Mouse (Mus musculus) kidney, adult 18-20 months (tissue): Measurements from ENCODE around the gene Pdzk1.

Source experiments
- DNase-seq: peaks from one replicate; pipeline ENCODE4 v3.0.0; 2021

Pdzk1 gene

GRCm38 (mm10) chr3:96838996-96839645 is 10.0 kb downstream of the Pdzk1 start:
- DNase-seq = peak; percentile 56

- peak; percentile 5 for DNase-seq
Measured at GRCm38 (mm10) chr3:96845191-96845590, 16.1 kb downstream of the Pdzk1 start.

DNA sequence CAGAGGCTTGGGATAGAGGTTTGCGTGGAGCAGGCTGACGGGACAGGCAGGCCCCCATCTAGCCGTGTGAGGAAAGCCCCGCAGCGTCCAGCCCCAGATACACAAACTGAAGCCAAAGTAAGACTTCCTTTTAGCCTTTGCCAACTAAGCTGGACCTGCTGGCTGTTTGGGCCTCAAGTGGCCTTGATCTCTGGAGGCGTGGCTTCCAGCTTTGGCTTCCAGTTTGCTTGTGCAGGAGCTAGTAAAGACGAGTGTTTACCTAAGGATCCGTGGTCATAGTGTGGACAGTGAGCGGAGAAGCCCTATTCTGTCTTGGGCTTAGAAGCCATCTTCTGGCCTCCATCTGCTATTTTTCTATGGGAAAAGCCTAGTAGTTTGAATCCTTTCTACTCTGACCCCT is 16.7 kb downstream of the Pdzk1 start:
- DNase-seq = peak; percentile 13

GRCm38 (mm10) chr3:96846985-96847384 is 17.9 kb downstream of the Pdzk1 start:
- DNase-seq = peak; percentile 36

GRCm38 (mm10) chr3:96847661-96848060 is 18.6 kb downstream of the Pdzk1 start:
- DNase-seq = peak; percentile 4

DNA sequence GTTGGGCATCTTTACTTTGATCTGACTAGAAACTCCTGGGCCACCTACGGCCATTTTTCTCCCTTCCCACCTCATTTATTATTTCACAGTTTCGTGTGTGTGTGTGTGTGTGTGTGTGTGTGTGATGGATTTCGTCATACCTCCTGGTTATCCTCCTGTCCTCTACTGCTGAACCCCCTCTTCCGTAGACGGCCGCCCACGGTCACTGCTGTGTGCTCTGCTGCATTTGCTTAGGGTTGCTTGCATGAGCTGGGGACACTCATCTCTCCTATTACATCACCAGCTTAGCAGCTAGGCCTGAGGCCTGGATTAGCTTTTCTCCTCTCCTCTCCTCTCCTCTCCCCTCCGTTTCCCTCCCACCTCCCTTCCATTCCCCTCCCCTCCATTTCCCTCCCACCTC is 19.4 kb downstream of the Pdzk1 start:
- peak; percentile 2 for DNase-seq

GRCm38 (mm10) chr3:96849168-96849727 is 20.2 kb downstream of the Pdzk1 start:
- DNase-seq = peak; percentile 5

DNA sequence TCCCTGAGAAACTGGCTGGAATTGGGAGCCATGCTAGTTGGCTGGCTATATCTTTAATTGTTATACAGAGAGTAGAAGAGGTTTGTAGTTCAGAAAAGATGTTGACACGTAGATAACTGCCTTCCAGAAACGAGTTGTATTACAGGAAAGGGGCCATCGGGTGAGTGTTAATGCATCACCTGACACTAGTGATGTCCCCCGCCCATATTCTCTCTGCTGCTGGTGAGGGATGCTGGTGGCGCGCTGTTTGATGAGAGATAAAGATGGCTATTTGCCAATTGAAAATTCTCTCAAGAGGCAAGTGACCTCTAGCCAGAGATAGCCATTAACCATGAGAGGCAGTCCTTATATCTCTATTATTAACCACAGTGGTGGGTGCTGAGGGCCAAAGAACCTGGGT is 23.5 kb downstream of the Pdzk1 start:
- peak; percentile 3 for DNase-seq

- peak; percentile 2 for DNase-seq
Measured at GRCm38 (mm10) chr3:96854376-96854775, 25.3 kb downstream of the Pdzk1 start.

- peak; percentile 2 for DNase-seq
Measured at GRCm38 (mm10) chr3:96855833-96856232, 26.7 kb downstream of the Pdzk1 start.

- peak; percentile 2 for DNase-seq
Measured at GRCm38 (mm10) chr3:96860498-96860897, 31.4 kb downstream of the Pdzk1 start.

DNA sequence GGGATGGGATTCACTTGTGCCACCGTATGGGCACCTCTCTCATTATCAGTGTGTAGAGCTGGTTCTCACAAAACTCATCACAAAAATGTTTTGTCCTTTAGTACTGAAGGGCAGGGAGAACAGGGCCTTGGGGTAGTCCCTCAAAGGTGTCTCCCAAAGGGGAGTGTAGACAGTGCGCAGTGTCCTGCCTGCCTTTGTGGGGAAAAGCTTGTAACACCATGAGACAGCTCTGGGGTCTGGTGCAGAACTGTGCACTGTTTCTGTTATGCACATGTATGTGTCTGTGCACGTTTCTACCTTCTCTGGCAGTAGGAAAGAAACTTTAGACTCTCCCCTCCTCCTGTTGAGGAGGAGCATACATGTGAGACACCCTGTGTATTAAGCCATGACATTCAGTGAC is 38.8 kb downstream of the Pdzk1 start:
- DNase-seq = peak; percentile 5

DNA sequence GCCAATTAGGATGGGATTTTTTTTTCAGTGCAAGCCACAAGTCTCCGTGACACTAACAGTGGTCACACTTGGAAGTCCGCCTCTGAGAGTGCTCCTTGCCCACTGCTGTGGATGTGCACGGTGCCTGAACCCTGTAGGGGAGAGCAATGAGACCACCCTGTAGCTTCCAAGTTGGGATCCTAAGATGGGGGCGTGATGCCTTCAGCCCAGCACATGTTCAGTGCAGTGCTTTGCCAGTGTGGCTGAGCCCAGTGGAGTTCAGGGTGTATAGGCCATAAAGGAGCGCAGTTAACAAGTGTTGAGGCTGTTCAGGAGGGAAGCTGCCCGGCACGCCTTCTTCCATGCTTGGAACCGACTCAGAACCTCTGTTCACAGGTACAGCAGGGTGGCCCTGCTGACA is 39.5 kb downstream of the Pdzk1 start:
- no peak for DNase-seq

DNA sequence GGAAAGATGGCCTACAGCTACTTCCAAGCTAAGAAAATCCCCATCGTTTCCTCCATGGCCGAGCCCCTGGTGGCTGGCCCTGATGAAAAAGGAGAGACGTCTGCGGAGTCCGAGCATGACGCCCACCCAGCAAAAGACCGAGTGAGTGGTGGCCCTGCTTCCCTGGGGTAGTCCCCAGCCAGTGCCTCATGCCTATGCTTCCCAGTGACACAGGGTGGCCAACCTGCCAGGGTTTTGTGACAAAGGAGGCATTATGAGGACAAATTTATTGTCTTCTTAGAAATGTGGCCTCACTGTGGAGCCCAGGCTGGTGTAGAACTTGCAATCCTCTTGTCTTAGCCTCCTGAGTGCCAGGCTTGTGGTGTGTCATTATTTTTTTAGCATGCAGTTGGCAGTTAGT is 40.0 kb downstream of the Pdzk1 start:
- DNase-seq = no peak

GRCm38 (mm10) chr3:96870270-96870669 is 41.2 kb downstream of the Pdzk1 start:
- no peak for DNase-seq

DNA sequence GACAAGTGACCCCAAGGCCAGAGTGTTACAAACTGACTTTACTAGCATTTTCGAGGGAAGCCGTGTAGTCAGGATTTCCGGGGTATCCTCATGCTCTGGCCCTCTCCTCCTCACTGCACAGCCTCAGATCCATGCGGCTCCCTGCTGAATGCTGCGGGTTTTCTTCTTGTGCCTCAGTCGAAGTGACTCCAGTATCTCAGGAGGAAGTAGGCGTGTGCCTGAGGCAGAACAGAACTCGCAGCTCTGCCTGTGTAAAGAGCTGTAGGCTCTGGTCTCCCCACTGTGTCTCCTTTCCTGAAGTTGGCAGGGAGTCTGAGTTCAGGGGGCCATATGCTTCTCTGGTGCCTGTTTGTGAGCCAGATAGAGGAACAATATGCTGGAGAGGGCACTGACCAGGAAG is 42.0 kb downstream of the Pdzk1 start:
- DNase-seq = no peak

- no peak for DNase-seq
Measured at GRCm38 (mm10) chr3:96872501-96872900, 43.4 kb downstream of the Pdzk1 start.

DNA sequence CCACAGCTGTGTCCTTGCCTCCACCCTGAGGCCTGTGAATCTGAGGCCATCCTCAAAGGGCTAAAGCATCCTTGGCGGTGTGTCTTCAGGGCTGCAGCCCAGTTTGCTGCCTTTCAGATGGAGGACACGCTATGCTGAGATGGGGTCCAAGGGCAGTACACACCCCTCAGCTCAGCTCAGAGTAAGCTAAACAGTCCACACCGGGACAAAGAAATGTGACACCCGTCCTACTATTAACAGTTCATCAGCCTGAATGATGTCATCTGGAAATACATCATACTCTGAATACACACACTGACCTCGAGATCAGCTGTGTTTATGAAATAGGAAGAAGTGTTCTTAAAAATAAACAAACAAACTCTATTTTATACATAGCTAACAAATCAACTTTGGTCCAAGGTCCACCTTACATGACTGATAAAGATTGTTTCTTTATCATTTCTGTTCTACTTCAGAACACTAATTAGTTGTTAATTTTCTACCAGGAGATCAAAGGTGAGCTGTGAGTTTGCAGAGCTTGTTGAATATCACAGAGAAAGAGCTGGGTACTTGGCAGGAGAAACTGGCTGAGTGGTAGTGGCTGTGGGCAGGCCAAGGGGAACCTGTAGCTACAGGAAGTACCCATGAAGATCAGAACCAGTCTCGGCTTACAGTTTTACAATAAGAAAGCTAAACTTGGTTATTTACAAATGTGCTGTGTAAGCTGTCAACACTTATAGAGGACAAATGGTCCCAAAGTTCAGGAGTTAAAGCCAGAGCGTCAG is 45.9 kb downstream of the Pdzk1 start:
- DNase-seq = no peak

DNA sequence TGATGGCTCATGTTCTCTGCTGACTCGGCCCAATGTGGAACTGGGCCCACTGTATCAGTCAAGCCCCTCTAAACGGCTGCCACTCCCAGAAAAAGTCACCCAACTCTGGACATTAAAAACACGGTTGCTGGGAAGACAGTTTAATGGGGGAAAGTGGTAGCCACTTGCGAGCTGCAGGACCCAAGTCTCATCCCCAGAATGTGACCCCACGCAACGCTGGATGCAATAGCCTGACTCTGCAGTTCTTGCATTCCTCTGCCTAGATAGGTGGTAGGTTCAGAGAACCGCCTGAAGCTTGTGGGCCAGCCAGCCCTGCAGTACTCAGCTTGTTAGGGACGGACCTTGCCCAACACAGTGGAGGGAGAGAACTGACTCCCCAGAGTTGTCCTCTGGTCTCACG is 50.5 kb downstream of the Pdzk1 start:
- DNase-seq = no peak

- no peak for DNase-seq
Measured at GRCm38 (mm10) chr3:96880385-96880784, 51.3 kb downstream of the Pdzk1 start.

- no peak for DNase-seq
Measured at GRCm38 (mm10) chr3:96881557-96881956, 52.5 kb downstream of the Pdzk1 start.

GRCm38 (mm10) chr3:96882061-96882849 is 53.2 kb downstream of the Pdzk1 start:
- DNase-seq = no peak

DNA sequence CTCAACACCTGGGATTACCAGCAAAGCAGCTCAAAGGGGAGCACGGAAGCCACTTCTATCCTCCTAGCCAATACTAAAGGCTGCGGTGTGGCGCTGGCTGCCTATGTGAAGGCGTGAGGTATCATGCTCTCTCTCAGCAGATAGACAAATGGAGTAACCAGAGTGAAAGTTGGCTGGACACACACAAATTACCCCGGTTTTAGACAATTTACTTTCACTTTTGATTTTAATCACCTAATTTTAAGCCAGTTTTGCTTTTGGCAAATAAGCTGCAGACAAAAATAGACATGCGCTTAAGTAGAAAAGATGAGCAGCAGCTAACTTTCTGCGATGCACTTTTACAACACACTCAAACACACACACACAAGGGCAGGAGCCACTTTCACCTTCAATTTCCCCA is 54.6 kb downstream of the Pdzk1 start:
- DNase-seq = no peak
